Mouse (Mus musculus) telencephalon, adult 2 months (tissue): Measurements from ENCODE around the gene Tmem150c.

Source experiments
- DNase-seq: peaks from one replicate; pipeline ENCODE4 v3.0.0-alpha.2; 2011; ENCODE audit warnings: low read depth, low spot score

Tmem150c gene

GRCm38 (mm10) chr5:100166591-100167491, 7.2 kb upstream of the Tmem150c start:
- no peak for DNase-seq

- no peak for DNase-seq
Observed at GRCm38 (mm10) chr5:100163368-100163767, 3.8 kb upstream of the Tmem150c start.

- DNase-seq, result no peak
Observed at GRCm38 (mm10) chr5:100162857-100163256, 3.2 kb upstream of the Tmem150c start.

GRCm38 (mm10) chr5:100162053-100162452, 2.4 kb upstream of the Tmem150c start:
- DNase-seq, result no peak

- DNase-seq, result no peak
Observed at GRCm38 (mm10) chr5:100158791-100159637, 594 bp downstream of the Tmem150c start.

- DNase-seq, result no peak
Observed at GRCm38 (mm10) chr5:100158301-100158700, 1.3 kb downstream of the Tmem150c start.

GRCm38 (mm10) chr5:100155646-100156045, 4.0 kb downstream of the Tmem150c start:
- peak; percentile 46 for DNase-seq

GRCm38 (mm10) chr5:100149967-100150366, 9.6 kb downstream of the Tmem150c start:
- no peak for DNase-seq

- no peak for DNase-seq
Observed at GRCm38 (mm10) chr5:100144836-100145235, 14.8 kb downstream of the Tmem150c start.

- DNase-seq, result no peak
Observed at GRCm38 (mm10) chr5:100127283-100127682, 32.3 kb downstream of the Tmem150c start.

GRCm38 (mm10) chr5:100125409-100126123, 34.0 kb downstream of the Tmem150c start:
- DNase-seq, result no peak

GRCm38 (mm10) chr5:100124530-100124929, 35.1 kb downstream of the Tmem150c start:
- no peak for DNase-seq

GRCm38 (mm10) chr5:100123283-100123682, 36.3 kb downstream of the Tmem150c start:
- DNase-seq, result peak; percentile 15

- no peak for DNase-seq
Observed at GRCm38 (mm10) chr5:100121170-100121569, 38.4 kb downstream of the Tmem150c start.

GRCm38 (mm10) chr5:100120711-100121141, 38.9 kb downstream of the Tmem150c start:
- no peak for DNase-seq

GRCm38 (mm10) chr5:100119331-100119730, 40.3 kb downstream of the Tmem150c start:
- no peak for DNase-seq

- no peak for DNase-seq
Observed at GRCm38 (mm10) chr5:100113403-100113802, 46.2 kb downstream of the Tmem150c start.

GRCm38 (mm10) chr5:100110581-100110980, 49.0 kb downstream of the Tmem150c start:
- DNase-seq, result no peak

- peak; percentile 49 for DNase-seq
Observed at GRCm38 (mm10) chr5:100109543-100110282, 49.9 kb downstream of the Tmem150c start.

- peak; percentile 92 for DNase-seq
Observed at GRCm38 (mm10) chr5:100108866-100109265, 50.7 kb downstream of the Tmem150c start.

- no peak for DNase-seq
Observed at GRCm38 (mm10) chr5:100102395-100102794, 57.2 kb downstream of the Tmem150c start.
